Mouse (Mus musculus): ENCODE results near the gene Liph.

GRCm38 (mm10) chr16:21913347-21913746 is 82.1 kb downstream of the Liph start:
- TF ChIP-seq CTCF (IDR thresholded peaks at IDR 0.05) (no peak), EP300 (IDR thresholded peaks at IDR 0.05) (no peak)

Measured in lung, postnatal 0 days (tissue).